Mouse (Mus musculus): ENCODE measurements around the gene Pjvk.

Gene Pjvk

GRCm38 (mm10) chr2:76665531-76665930 lies 17.3 kb downstream of the Pjvk start:
- no peak for DNase-seq (ENCODE audit: low read depth in 2 of 2, low spot score in 2 of 2)

- DNase-seq (ENCODE audit: low read depth in 2 of 2, low spot score in 2 of 2): no peak
These were observed 18.9 kb downstream of the Pjvk start for GRCm38 (mm10) chr2:76667200-76667599.

- DNase-seq (ENCODE audit: low read depth in 2 of 2, low spot score in 2 of 2): no peak
These were observed 23.4 kb downstream of the Pjvk start for GRCm38 (mm10) chr2:76671641-76672040.

- no peak for DNase-seq (ENCODE audit: low read depth in 2 of 2, low spot score in 2 of 2)
These were observed 24.0 kb downstream of the Pjvk start for GRCm38 (mm10) chr2:76672134-76672745.

GRCm38 (mm10) chr2:76672966-76673392 lies 24.7 kb downstream of the Pjvk start, which contains the start of gene Fkbp7:
Gene Fkbp7 (minus strand): TSS chr2:76673116.
- peak; percentile 74 to 85 for DNase-seq (ENCODE audit: low read depth in 2 of 2, low spot score in 2 of 2)

GRCm38 (mm10) chr2:76673472-76674081 lies 25.3 kb downstream of the Pjvk start:
- DNase-seq (ENCODE audit: low read depth in 2 of 2, low spot score in 2 of 2): peak; percentile 25 to 45

- DNase-seq (ENCODE audit: low read depth in 2 of 2, low spot score in 2 of 2): peak; percentile 49 to 62
These were observed 26.6 kb downstream of the Pjvk start, which contains the start of gene Plekha3 for GRCm38 (mm10) chr2:76674725-76675427. Gene Plekha3 (plus strand): TSS chr2:76675281.

GRCm38 (mm10) chr2:76675451-76675850 lies 27.2 kb downstream of the Pjvk start:
- peak in 1 of 2 experiments; percentile 23 for DNase-seq (ENCODE audit: low read depth in 2 of 2, low spot score in 2 of 2)

- no peak for DNase-seq (ENCODE audit: low read depth in 2 of 2, low spot score in 2 of 2)
These were observed 27.7 kb downstream of the Pjvk start for GRCm38 (mm10) chr2:76675949-76676348.

- DNase-seq (ENCODE audit: low read depth in 2 of 2, low spot score in 2 of 2): no peak
These were observed 28.3 kb downstream of the Pjvk start for GRCm38 (mm10) chr2:76676401-76677226.

- DNase-seq (ENCODE audit: low read depth in 2 of 2, low spot score in 2 of 2): no peak
These were observed 34.0 kb downstream of the Pjvk start for GRCm38 (mm10) chr2:76682301-76682700.

GRCm38 (mm10) chr2:76686986-76687385 lies 38.7 kb downstream of the Pjvk start:
- no peak for DNase-seq (ENCODE audit: low read depth in 2 of 2, low spot score in 2 of 2)

- DNase-seq (ENCODE audit: low read depth in 2 of 2, low spot score in 2 of 2): no peak
These were observed 39.3 kb downstream of the Pjvk start for GRCm38 (mm10) chr2:76687608-76688007.

- DNase-seq (ENCODE audit: low read depth in 2 of 2, low spot score in 2 of 2): no peak
These were observed 39.9 kb downstream of the Pjvk start for GRCm38 (mm10) chr2:76688162-76688561.

GRCm38 (mm10) chr2:76690436-76691204 lies 42.3 kb downstream of the Pjvk start:
- DNase-seq (ENCODE audit: low read depth in 2 of 2, low spot score in 2 of 2): no peak

GRCm38 (mm10) chr2:76693765-76694164 lies 45.5 kb downstream of the Pjvk start:
- no peak for DNase-seq (ENCODE audit: low read depth in 2 of 2, low spot score in 2 of 2)

- DNase-seq (ENCODE audit: low read depth in 2 of 2, low spot score in 2 of 2): no peak
These were observed 47.0 kb downstream of the Pjvk start for GRCm38 (mm10) chr2:76695290-76695689.

- no peak for DNase-seq (ENCODE audit: low read depth in 2 of 2, low spot score in 2 of 2)
These were observed 53.9 kb downstream of the Pjvk start for GRCm38 (mm10) chr2:76702188-76702587.

- no peak for DNase-seq (ENCODE audit: low read depth in 2 of 2, low spot score in 2 of 2)
These were observed 54.5 kb downstream of the Pjvk start for GRCm38 (mm10) chr2:76702751-76703150.

- no peak for DNase-seq (ENCODE audit: low read depth in 2 of 2, low spot score in 2 of 2)
These were observed 57.4 kb downstream of the Pjvk start for GRCm38 (mm10) chr2:76705655-76706054.

All from CD8-positive naive resting alpha-beta T cell, adult 2 months (primary cell).